Mouse (Mus musculus) forebrain, embryonic 12.5 days (tissue): ENCODE data around the gene Slc6a13. TPM values are rescaled to one million over a fixed set of nuclear protein-coding genes. Genes with fewer than 3 reads are reported as not detected.
"Not testable (repeated sequence)": the region's sequence is repeated elsewhere in the genome, so short reads cannot be mapped to it uniquely, and the experiment has no call there.

Experiments used
- ATAC-seq: fragments of 200-750 bp; cut with Nextera tagmentation; 2 replicates; pipeline ENCODE4 v1.8.0; 2017; ENCODE audit warnings: moderate TSS enrichment; ENCODE audit not compliant: low FRiP score
- H3K27ac ChIP-seq: fragments of 300-500 bp; sonication (generic); 2 replicates; pipeline ENCODE4 v1.5.1; 2016; ENCODE audit warnings: mild to moderate bottlenecking
- H3K27me3 ChIP-seq: fragments of 300-500 bp; sonication (generic); 2 replicates; pipeline ENCODE4 v1.6.1; 2016; ENCODE audit warnings: mild to moderate bottlenecking
- H3K36me3 ChIP-seq: fragments of 300-500 bp; sonication (generic); replicated peaks from 2 replicates; pipeline ENCODE4 v1.6.1; 2016; ENCODE audit warnings: mild to moderate bottlenecking
- H3K4me1 ChIP-seq: fragments of 300-500 bp; sonication (generic); 2 replicates; pipeline ENCODE4 v1.6.1; 2016
- H3K4me2 ChIP-seq: fragments of 300-500 bp; sonication (generic); 2 replicates; pipeline ENCODE4 v1.6.1; 2016; ENCODE audit warnings: mild to moderate bottlenecking, moderate library complexity
- H3K4me3 ChIP-seq: fragments of 300-500 bp; sonication (generic); replicated peaks from 2 replicates; pipeline ENCODE4 v1.5.1; 2016; ENCODE audit warnings: mild to moderate bottlenecking
- H3K9ac ChIP-seq: fragments of 300-500 bp; sonication (generic); 2 replicates; pipeline ENCODE4 v1.6.1; 2016; ENCODE audit warnings: mild to moderate bottlenecking
- H3K9me3 ChIP-seq: fragments of 300-500 bp; sonication (generic); 2 replicates; pipeline ENCODE4 v1.6.1; 2016
- WGBS: fragments of 180-500 bp; shearing (Covaris S2); methylation state at CpG from one replicate; pipeline ENCODE4 v1.1.7; 2016; 5-methylcytosine and 5-hydroxymethylcytosine counted together
- polyA plus RNA-seq: library from polyadenylated mRNA; unstranded; fragments of >200 nt; fragmentation: Nextera tagmentation; extraction: Ambion mirVana; gene quantifications from 2 replicates; pipeline ENCODE4 v1.2.1, GENCODE M21; 2016

Gene Slc6a13
- polyA plus RNA-seq, 1 experiment from 2014 or later = 1.6 TPM

DNA sequence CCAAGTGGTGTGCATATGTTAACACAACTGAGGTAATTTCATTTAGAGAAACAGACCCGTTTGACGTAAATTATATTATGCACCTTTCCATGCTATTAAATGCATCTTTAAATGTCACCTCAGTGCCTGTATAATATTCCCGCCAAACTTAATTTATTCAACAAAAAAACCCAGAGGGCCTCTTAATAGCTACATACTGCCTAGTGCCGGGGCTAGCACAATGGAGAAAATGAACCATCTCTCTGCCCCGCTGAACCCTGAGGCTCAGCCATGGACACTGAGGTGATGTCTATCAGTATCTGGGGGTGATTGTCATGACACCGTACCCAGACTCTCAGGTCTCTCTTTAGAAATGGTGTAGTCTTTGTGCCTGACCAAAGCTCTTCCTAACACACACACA, 57.2 kb downstream of the Slc6a13 start:
- ATAC-seq = no peak

DNA sequence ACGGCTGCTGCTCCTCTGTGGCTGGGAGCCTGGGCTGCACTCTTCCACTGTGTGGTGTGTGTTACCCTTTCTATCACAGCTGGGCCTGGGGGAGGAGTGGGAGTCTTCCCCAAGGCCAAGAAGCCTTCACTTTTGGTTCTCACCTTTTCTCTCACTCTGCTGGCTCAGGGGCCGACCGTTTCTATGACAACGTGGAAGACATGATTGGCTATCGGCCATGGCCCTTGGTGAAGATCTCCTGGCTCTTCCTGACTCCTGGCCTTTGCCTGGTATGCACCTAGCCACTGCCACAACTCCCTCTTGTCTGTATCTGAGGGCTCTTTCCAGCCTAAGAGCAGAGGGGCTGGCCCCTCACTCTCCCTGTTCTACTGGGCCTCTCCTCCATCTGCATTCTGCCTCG, 63.0 kb downstream of the Slc6a13 start:
- WGBS = 82% methylated on average over 6 of the region's 6 CpGs
- Histone ChIP-seq H3K9me3 (no peaks in the 10 kb centered on the region), H3K36me3 (no peaks in the 10 kb centered on the region), H3K27me3 (0 out of 2 replicates have a peak, but pooled peaks cover 2% of the 10 kb centered on the region), H3K27ac (no peak overlapping the region), H3K4me2 (no peak overlapping the region), H3K4me1 (no peaks in the 10 kb centered on the region), H3K4me3 (no peak overlapping the region), H3K9ac (no peak overlapping the region)
- ATAC-seq = no peak

More for the DNA sequence above, 57.2 kb downstream of the Slc6a13 start:
- Histone ChIP-seq H3K27ac (no peak overlapping the region), H3K4me1 (peaks cover 5% of the 10 kb centered on the region), H3K9ac (no peak overlapping the region), H3K4me3 (no peak overlapping the region), H3K4me2 (no peak overlapping the region), H3K27me3 (0 out of 2 replicates have a peak, but pooled peaks cover 3% of the 10 kb centered on the region), H3K36me3 (no peaks in the 10 kb centered on the region), H3K9me3 (no peaks in the 10 kb centered on the region)
- 75% methylated on average over 6 of the region's 6 CpGs for WGBS

DNA sequence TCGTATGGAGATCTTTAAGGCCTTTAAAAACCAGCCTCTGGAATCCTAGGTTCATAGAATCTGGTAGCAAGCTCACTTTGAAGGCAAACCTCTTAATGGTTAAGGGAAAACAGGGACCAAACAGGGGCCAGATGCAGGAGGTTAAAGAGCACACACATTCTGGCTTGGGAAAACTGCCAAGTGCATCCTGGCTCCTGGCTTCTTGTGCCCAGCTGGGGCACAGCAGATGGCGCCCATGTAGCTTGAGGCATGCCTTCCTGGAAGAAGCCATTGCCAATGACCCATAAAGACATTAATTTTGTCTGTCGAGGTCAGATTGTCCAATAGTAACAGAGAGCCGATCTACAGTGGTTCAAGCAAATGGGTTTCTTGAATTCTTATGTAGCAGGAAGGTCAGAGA, 63.9 kb downstream of the Slc6a13 start:
- no peak overlapping the region for H3K27ac ChIP-seq
- no peak overlapping the region for H3K4me3 ChIP-seq
- no peaks in the 10 kb centered on the region for H3K36me3 ChIP-seq
- no peak for ATAC-seq
- H3K9ac ChIP-seq = no peak overlapping the region
- no peak overlapping the region for H3K4me2 ChIP-seq
- no peaks in the 10 kb centered on the region for H3K9me3 ChIP-seq
- no peaks in the 10 kb centered on the region for H3K4me1 ChIP-seq
- WGBS = 85% methylated on average over 4 of the region's 4 CpGs
- no peaks in the 10 kb centered on the region for H3K27me3 ChIP-seq

DNA sequence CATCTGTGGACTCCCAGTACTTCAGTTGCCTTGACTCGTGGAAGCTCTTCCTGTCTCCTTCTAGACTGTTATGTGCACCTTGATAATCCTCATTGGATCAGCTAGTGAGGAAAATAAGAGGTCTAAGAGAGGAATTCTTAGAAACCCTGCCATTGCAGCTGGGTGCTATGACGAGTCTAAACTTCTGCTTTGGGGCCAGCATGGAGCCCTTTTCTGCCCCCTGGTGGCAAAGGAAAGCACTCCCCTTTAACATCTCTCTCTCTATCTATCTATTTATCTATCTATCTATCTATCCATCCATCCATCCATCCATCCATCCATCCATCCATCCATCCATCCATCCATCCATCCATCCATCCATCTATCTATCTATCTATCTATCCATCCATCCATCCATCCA, 66.5 kb downstream of the Slc6a13 start:
- H3K27ac ChIP-seq, H3K4me3 ChIP-seq, H3K27me3 ChIP-seq, ATAC-seq, H3K4me2 ChIP-seq, H3K4me1 ChIP-seq, H3K9ac ChIP-seq, H3K36me3 ChIP-seq, H3K9me3 ChIP-seq: not testable (repeated sequence)
- 12% methylated on average over 2 of the region's 2 CpGs for WGBS

DNA sequence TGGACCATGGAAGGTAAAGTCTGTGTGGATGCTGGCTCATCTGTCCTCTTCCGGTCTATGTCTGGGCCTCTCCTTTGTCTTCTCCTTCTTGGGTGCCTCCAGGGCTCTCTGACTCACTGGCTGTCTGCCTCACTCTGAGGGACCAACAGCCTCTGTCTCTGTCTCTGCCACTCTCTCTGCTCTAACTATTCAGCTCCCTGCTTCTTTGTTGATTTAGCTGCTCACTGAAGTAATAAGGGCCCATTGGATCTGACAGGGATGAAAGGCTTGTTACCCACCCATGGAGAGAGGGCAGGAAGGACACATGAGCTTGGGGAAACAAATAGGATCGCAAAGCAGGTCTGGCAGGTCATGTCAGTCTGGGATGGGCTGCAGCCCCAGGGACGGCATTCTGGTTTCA, 67.1 kb downstream of the Slc6a13 start:
- no peak overlapping the region for H3K4me2 ChIP-seq
- H3K9ac ChIP-seq = no peak overlapping the region
- no peak overlapping the region for H3K27ac ChIP-seq
- H3K9me3 ChIP-seq = no peaks in the 10 kb centered on the region
- no peaks in the 10 kb centered on the region for H3K4me1 ChIP-seq
- no peaks in the 10 kb centered on the region for H3K27me3 ChIP-seq
- no peak for ATAC-seq
- no peak overlapping the region for H3K4me3 ChIP-seq
- WGBS = 68% methylated on average over 3 of the region's 3 CpGs
- no peaks in the 10 kb centered on the region for H3K36me3 ChIP-seq

DNA sequence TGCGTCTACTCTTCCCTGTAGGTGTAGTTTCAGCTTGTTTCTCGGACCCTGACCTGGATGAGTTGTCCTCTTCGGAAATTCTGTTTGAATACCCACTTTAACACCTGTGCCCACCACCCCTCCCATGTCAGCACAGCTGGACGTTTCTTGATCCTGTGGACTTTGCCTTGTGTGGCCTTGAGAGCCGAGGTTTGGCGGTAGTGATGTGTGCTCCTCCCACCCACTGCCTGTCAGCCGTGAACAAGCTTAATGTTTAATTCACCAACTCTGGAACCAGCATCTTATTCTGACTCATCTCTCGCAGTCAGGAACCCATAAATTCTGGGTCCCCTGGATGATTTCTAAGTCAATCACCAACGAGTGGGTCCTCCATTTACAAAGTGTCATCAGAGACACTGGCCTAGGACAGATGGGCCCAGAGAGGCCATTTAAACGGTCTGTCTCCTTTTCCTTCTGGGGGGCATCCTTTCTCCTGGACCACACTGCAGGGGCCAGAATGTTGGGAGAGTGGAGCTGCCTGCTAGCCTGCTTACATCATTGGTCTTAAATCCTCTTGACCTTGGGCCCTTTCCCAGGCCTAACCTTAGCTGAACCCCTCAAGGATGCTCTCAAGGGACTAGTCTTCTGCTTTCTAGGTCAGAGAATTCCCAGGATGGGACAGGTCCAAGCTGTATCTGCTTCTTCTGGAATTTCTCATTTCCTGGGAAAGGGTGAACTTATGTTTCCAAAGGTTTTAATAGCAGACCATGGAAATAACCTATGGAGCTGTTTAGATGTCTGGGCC, 71.4 kb downstream of the Slc6a13 start:
- Histone ChIP-seq H3K27ac (no peak overlapping the region), H3K27me3 (no peaks in the 10 kb centered on the region), H3K9ac (no peak overlapping the region), H3K4me2 (no peak overlapping the region), H3K4me3 (no peak overlapping the region), H3K4me1 (no peaks in the 10 kb centered on the region), H3K36me3 (no peaks in the 10 kb centered on the region), H3K9me3 (no peaks in the 10 kb centered on the region)
- ATAC-seq = no peak
- 85% methylated on average over 10 of the region's 10 CpGs for WGBS

DNA sequence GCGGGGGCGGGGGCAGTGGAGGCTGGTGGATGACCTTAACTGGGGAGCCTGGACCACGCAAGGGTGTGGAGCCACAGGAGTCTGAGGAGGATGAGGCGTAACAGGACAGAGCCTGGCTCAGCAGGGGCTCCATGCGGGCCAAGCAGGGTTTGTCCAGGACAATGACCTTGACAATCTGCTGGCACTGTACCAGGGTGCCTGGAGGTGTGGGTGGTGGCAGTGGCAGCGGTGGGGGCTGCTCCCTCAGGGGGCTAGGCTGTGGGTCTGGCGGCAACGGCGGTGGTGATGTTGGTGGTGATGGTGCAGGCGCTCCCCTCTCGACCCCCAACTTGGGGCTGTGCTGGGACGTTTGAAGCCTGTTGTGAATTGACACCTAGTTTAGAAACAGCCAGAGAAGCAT, 76.1 kb downstream of the Slc6a13 start:
- Histone ChIP-seq H3K9me3 (no peaks in the 10 kb centered on the region), H3K4me1 (no peaks in the 10 kb centered on the region), H3K4me2 (no peak overlapping the region), H3K4me3 (no peak overlapping the region), H3K9ac (no peak overlapping the region), H3K27me3 (0 out of 2 replicates have a peak, but pooled peaks cover 3% of the 10 kb centered on the region), H3K27ac (no peak overlapping the region), H3K36me3 (no peaks in the 10 kb centered on the region)
- 90% methylated on average over 12 of the region's 12 CpGs for WGBS
- no peak for ATAC-seq

DNA sequence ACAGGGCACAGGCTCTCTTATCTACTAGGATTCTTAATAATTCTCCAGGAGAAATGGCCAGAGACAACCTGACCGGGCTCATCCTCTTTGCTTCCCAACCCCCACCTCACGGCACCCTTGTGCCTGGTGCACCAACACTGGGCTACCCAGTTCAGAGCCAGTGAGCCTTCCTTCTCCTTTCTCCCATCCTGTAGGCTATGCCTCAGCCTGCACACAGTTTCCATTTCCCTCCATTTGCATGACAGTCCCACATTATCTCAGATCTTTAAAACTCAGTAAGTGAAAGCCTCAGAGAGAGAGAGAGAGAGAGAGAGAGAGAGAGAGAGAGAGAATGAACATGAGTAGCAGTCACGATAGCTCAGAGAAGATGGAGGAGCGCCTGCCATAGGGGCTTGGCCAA, 78.2 kb downstream of the Slc6a13 start:
- H3K4me1 ChIP-seq = no peaks in the 10 kb centered on the region
- H3K36me3 ChIP-seq = no peaks in the 10 kb centered on the region
- no peaks in the 10 kb centered on the region for H3K9me3 ChIP-seq
- no peak overlapping the region for H3K4me2 ChIP-seq
- no peak overlapping the region for H3K27ac ChIP-seq
- H3K9ac ChIP-seq = no peak overlapping the region
- no peak overlapping the region for H3K4me3 ChIP-seq
- WGBS = 72% methylated on average over 4 of the region's 4 CpGs
- H3K27me3 ChIP-seq = peaks cover 3% of the 10 kb centered on the region; the same call in 1 of the 2 replicates
- no peak for ATAC-seq

DNA sequence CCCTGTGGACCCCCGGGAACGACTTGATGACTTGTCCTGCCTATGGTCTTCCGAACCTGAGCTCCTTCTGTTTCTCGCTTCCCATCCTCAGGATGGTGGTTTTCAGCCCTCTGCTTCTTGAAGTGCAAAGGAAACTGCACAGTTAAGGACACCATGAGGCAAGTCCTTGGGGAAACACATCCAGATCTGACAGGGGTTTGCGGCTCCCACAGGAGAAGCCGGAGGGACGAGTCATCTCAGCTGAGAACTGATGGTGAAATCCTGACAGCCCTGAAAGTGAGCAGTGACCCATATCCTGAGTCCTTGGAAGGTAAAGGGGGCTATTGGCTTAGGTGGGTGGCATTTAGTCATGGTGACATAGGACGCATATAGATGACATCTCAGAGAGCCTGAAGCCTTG, 80.5 kb downstream of the Slc6a13 start:
- Histone ChIP-seq H3K9me3 (no peaks in the 10 kb centered on the region), H3K4me1 (0 out of 2 replicates have a peak, but pooled peaks cover 4% of the 10 kb centered on the region), H3K4me3 (no peak overlapping the region), H3K9ac (no peak overlapping the region), H3K4me2 (no peak overlapping the region), H3K27me3 (peaks cover 3% of the 10 kb centered on the region; the same call in 1 of the 2 replicates), H3K27ac (no peak overlapping the region), H3K36me3 (no peaks in the 10 kb centered on the region)
- 86% methylated on average over 8 of the region's 8 CpGs for WGBS
- no peak for ATAC-seq

DNA sequence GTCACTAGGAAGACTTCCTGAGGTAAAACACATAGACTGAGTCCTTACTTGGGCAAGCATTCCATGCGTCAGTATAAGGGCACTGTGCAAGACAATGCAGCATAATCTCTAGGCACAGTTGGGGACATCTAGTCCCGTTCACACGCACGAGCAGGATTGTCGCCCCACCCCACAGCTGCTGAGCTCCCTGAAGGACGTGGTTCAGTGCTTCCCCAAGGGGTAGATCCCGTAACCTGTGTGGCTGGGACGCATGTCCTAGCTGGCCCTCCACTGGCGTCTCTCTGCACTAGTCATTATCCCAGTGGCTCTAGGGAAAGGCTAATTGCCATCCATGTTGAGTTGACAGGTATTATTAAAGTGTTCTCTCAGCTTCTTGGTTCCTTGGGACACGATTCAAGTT, 82.0 kb downstream of the Slc6a13 start:
- Histone ChIP-seq H3K4me2 (no peak overlapping the region), H3K27me3 (peaks cover 3% of the 10 kb centered on the region; the same call in 1 of the 2 replicates), H3K9me3 (no peaks in the 10 kb centered on the region), H3K4me1 (0 out of 2 replicates have a peak, but pooled peaks cover 7% of the 10 kb centered on the region), H3K27ac (no peak overlapping the region), H3K36me3 (no peaks in the 10 kb centered on the region), H3K9ac (no peak overlapping the region), H3K4me3 (no peak overlapping the region)
- 45% methylated on average over 10 of the region's 10 CpGs for WGBS
- ATAC-seq = no peak

DNA sequence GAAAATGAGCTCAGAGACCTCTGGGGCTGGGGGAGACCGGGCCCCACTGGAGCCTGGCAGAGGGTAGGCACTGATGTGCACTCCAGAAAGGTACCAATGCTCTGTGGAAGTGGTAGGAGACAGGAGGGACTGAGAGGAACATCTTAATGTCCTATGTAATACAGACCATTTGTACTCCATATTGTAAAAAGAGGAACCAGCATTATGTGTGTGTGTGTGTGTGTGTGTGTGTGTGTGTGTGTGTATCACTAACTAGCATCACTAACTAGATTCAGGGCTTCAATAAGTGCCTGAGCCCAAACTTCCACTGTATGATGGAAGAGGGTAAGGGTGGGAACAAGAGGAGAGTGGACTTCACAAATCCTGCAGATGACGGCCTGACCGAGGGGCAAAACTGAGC, 85.4 kb downstream of the Slc6a13 start:
- WGBS = 89% methylated on average over 3 of the region's 3 CpGs

More for the DNA sequence above, 85.4 kb downstream of the Slc6a13 start:
- no peak overlapping the region for H3K4me3 ChIP-seq
- H3K9me3 ChIP-seq = no peaks in the 10 kb centered on the region
- no peak overlapping the region for H3K4me2 ChIP-seq
- no peak for ATAC-seq
- no peak overlapping the region for H3K9ac ChIP-seq
- H3K36me3 ChIP-seq = no peaks in the 10 kb centered on the region
- no peaks in the 10 kb centered on the region; the same call in 1 of the 2 replicates for H3K27me3 ChIP-seq
- H3K4me1 ChIP-seq = 0 out of 2 replicates have a peak, but pooled peaks cover 7% of the 10 kb centered on the region
- no peak overlapping the region for H3K27ac ChIP-seq
